Mouse (Mus musculus) erythroblast, embryonic 14.5 days (primary cell): ENCODE measurements at regions not wholly inside any gene's neighbourhood (a gene's known extent, or its start where the extent isn't known, plus 50 kb on each side); places are given as distances from the start of the nearest gene placed in this dataset.

Experiments
- GATA1 ChIP-seq: IDR thresholded peaks from 2 replicates; pipeline ENCODE4 v1.6.1; 2012; ENCODE audit warnings: low read length, inconsistent platforms, mixed read lengths
- TAL1 ChIP-seq: IDR thresholded peaks from 3 replicates; pipeline ENCODE4 v1.6.1; 2012; ENCODE audit warnings: low read length, inconsistent platforms, mixed read lengths

DNA sequence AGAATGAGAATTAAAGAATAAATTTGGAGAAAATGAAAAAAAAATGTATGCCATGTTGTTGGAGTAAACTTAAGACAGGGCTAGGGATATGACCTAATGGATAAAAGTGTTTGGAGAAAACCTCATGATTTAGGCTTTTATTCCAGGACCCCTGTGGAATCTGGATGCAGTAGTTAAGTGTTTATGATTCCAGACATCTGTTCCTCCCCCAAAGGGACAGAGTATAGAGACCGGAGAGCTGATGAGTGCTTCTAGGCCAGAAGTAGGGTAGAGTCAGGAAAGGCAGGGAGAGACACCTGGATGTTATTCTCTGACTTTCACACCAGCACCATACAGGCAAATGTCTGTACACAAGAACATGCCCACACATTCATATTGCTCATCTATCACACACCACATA is 52.0 kb upstream of the Csl start:
- TF ChIP-seq GATA1 (no peak), TAL1 (no peak)
